Mouse (Mus musculus): ENCODE measurements around the gene Tmem179b. TPM values are rescaled to one million over a fixed set of nuclear protein-coding genes. Genes with fewer than 3 reads are reported as not detected.
A peak's percentile ranks its signal among the peaks of the same experiment; 100 is the strongest.
"Not testable (repeated sequence)": the region's sequence is repeated elsewhere in the genome, so short reads cannot be mapped to it uniquely, and the experiment has no call there.

Gene Tmem179b
- polyA plus RNA-seq, 1 experiment = 105 TPM

DNA sequence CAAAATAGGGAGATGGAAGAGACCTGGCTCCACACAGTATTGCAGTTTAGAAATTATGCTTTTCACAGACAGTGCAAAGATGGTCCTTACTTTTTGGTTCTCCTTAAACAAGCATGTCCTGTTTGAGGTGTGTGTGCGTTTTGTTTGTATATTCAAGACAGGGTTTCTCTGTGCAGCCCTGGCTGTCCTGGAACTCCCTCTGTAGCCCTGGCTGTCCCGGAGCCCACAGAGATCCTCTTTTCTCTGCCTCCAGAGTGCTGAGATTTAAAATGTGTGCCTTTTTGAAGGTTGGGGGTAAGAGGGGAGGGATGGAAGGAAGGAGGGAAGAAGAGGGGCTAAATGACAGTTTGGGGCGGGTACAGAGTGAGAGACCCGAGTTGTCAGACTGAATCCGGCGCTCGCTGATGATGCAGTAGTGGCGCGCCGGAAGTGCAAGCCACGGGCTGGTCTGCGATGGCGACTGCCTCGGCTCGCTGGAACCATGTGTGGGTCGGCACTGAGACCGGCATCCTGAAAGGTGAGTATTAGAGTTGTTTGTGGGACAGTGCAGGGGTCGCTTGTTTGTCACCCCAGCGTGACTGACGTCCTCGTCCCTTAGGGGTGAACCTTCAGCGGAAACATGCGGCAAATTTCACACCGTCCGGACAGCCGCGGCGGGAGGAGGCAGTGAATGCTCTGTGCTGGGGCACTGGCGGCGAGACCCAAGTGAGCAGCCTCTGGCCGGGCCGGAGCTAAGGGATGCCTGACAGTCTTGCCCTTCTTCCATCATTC is 38.7 kb downstream of the Tmem179b start, which contains the start of gene Wdr74:
Wdr74 (plus strand) TSS at position 439 of the 771 bp plus-strand sequence.
- TF ChIP-seq POLR2A (IDR thresholded peaks at IDR 0.05; ENCODE audit: low read depth, low read length) = peak; percentile 72
- TF ChIP-seq CTCF (conservative IDR thresholded peaks at IDR 0.05; ENCODE audit: insufficient read depth, insufficient read length, low read depth, low read length) = no peak
- Histone ChIP-seq H3K4me3 (ENCODE audit: insufficient read depth, low read depth, low read length) (peak within 1 kb of the TSS; percentile 94), H3K27me3 (replicated peaks; ENCODE audit: control insufficient read depth, insufficient read depth, low read length) (no peaks in the 10 kb centered on the region), H3K27ac (ENCODE audit: insufficient read depth, low read depth, low read length) (peak within 1 kb of the TSS; percentile 70), H3K36me3 (ENCODE audit: control insufficient read depth, insufficient read depth, low read length) (no peaks in the 10 kb centered on the region), H3K4me1 (ENCODE audit: control insufficient read depth, insufficient read depth, low read length) (peaks cover 4% of the 10 kb centered on the region; the same call in 1 of the 2 replicates)
- peak; percentile 96 for DNase-seq
- under 1% methylated on average over 32 of the region's 32 CpGs for whole genome bisulfite sequencing

DNA sequence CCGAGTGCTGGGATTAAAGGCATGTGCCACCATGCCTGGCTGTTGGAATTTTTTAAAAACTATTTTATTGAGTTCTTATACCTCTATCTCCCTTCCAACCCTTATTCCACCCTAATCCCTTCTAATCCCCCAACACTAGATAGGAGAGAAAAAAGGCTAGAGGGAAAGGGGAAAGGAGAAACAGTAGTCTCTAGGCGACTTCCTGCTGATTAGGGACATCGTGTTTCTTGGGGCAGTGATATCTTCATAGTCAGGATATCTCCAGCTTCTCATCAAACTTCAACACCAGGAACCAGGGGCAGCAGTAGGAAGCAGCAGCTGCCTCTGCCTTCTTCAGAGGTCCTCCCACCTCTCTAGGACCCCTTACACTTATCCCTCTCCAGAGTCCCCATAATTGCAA is 39.9 kb downstream of the Tmem179b start:
- no peaks in the 10 kb centered on the region for H3K36me3 ChIP-seq (ENCODE audit: control insufficient read depth, insufficient read depth, low read length)
- H3K4me3 ChIP-seq (ENCODE audit: insufficient read depth, low read depth, low read length) = no peak overlapping the region
- H3K27ac ChIP-seq (ENCODE audit: insufficient read depth, low read depth, low read length) = no peak overlapping the region
- no peaks in the 10 kb centered on the region for H3K27me3 ChIP-seq (replicated peaks; ENCODE audit: control insufficient read depth, insufficient read depth, low read length)
- H3K4me1 ChIP-seq (ENCODE audit: control insufficient read depth, insufficient read depth, low read length) = no peaks in the 10 kb centered on the region; the same call in 1 of the 2 replicates
- WGBS = 87% methylated on average over 3 of the region's 3 CpGs
- DNase-seq = no peak
- no peak for TF ChIP-seq CTCF (conservative IDR thresholded peaks at IDR 0.05; ENCODE audit: insufficient read depth, insufficient read length, low read depth, low read length)
- no peak for TF ChIP-seq POLR2A (IDR thresholded peaks at IDR 0.05; ENCODE audit: low read depth, low read length)

DNA sequence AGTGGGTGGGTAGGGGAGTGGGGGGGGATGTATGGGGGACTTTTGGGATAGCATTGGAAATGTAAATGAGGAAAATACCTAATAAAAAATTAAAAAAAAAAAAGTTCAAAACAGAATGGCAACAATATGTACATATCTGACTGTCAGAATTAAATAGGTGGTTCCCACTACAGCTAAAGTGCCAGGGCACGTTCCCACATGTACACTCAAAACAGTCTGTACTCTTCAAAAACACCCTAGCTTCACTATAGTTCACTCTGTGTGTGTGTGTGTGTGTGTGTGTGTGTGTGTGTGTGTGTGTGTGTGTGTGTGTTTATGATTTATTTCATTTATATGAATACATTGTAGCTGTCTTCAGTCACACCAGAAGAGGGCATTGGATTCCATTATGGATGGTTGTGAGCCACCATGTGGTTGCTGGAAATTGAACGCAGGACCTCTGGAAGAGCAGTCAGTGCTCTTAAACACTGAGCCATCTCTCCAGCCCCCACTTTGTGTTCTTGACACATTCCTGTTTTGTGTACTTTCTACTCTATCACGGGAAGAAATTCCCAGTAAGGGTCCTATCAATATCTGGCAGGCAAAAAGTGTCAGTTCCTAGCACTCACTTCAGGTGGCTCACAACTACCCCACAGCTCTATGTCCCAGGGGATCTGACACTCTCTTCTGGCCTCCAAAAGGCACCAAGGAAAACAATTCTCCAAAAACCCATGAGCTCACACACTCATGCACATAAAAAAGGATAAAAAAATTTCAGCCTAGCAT is 45.8 kb downstream of the Tmem179b start:
- H3K4me3 ChIP-seq (ENCODE audit: insufficient read depth, low read depth, low read length); H3K27me3 ChIP-seq (replicated peaks; ENCODE audit: control insufficient read depth, insufficient read depth, low read length); H3K27ac ChIP-seq (ENCODE audit: insufficient read depth, low read depth, low read length); H3K4me1 ChIP-seq (ENCODE audit: control insufficient read depth, insufficient read depth, low read length); DNase-seq: not testable (repeated sequence)
- 52% methylated on average over 3 of the region's 3 CpGs for WGBS
- peaks cover 19% of the 10 kb centered on the region for H3K36me3 ChIP-seq (ENCODE audit: control insufficient read depth, insufficient read depth, low read length)

DNA sequence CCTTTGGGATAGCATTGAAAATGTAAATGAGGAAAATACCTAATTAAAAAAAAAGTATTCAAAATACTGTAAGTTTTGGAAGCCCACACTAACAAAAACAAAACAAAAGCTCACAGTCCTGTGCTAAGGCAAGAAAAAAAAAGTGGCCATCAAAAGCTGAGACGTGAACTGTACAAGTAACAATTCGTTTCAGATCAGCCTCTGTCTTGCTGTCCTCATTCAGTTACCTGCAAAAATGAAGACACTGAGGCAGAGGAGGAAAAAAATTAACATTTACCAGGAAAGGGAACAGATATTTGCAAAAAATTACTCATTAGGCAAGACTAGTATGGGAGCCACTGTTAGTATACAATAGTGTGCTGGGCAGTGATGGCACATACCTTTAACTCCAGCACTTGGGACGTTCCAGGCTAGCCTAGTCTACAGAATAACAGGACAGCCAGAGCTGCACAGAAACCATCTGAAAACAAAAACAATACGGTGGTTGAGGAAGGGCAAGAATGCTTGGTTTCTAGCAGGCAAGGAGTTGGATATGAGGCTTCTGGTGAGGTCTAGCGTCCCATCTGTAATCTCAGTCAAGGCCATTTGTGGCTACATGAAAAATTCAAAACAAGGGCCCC is 46.7 kb downstream of the Tmem179b start:
- no peak for DNase-seq
- Histone ChIP-seq H3K4me1 (ENCODE audit: control insufficient read depth, insufficient read depth, low read length) (peaks cover 4% of the 10 kb centered on the region; the same call in 1 of the 2 replicates), H3K4me3 (ENCODE audit: insufficient read depth, low read depth, low read length) (no peak overlapping the region), H3K27ac (ENCODE audit: insufficient read depth, low read depth, low read length) (no peak overlapping the region), H3K27me3 (replicated peaks; ENCODE audit: control insufficient read depth, insufficient read depth, low read length) (no peaks in the 10 kb centered on the region), H3K36me3 (ENCODE audit: control insufficient read depth, insufficient read depth, low read length) (peaks cover 19% of the 10 kb centered on the region)
- 35% methylated on average over 5 of the region's 5 CpGs for WGBS
- TF ChIP-seq POLR2A (IDR thresholded peaks at IDR 0.05; ENCODE audit: low read depth, low read length) (no peak), CTCF (conservative IDR thresholded peaks at IDR 0.05; ENCODE audit: insufficient read depth, insufficient read length, low read depth, low read length) (no peak)

DNA sequence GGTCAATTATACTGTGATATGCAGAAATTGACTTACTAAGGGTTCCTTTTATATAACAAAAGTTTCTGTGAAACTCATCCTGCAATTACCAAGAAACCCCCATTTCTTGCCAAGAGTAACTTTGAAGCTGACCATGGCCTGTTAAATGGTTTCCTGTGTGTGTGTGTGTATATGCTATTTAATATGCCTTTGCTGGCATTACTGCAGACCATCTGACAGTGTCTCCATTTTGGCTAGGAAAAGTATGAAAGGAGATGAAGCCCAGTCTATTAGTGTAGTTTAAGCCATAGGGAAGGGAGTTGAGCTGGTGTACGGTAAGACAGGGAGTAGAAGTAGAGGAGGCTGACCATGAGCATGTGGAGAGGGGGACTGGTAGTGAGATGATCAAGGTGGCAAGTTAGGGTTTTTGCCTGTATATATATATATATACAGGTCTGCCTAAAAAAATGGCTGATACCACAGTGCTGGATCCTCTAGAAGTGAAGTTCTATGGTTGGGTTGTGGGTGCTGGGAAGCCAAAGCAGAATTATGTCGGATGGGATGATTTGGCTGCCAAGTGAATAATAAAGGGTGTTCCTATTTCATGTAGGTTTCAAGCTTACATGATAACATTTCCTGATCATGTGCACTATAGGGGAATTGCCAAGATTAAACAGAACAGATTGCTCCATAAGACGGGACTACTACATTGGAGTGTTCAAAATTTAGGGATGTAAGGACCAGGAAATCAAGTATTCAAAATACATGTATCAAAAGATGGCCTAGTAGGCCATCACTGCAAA is 47.5 kb downstream of the Tmem179b start:
- WGBS = 75% methylated on average over 3 of the region's 3 CpGs
- no peaks in the 10 kb centered on the region for H3K27me3 ChIP-seq (replicated peaks; ENCODE audit: control insufficient read depth, insufficient read depth, low read length)
- H3K4me1 ChIP-seq (ENCODE audit: control insufficient read depth, insufficient read depth, low read length) = peaks cover 4% of the 10 kb centered on the region; the same call in 1 of the 2 replicates
- no peak for DNase-seq
- peaks cover 19% of the 10 kb centered on the region for H3K36me3 ChIP-seq (ENCODE audit: control insufficient read depth, insufficient read depth, low read length)
- no peak overlapping the region for H3K4me3 ChIP-seq (ENCODE audit: insufficient read depth, low read depth, low read length)
- TF ChIP-seq POLR2A (IDR thresholded peaks at IDR 0.05; ENCODE audit: low read depth, low read length) (no peak), CTCF (conservative IDR thresholded peaks at IDR 0.05; ENCODE audit: insufficient read depth, insufficient read length, low read depth, low read length) (no peak)
- H3K27ac ChIP-seq (ENCODE audit: insufficient read depth, low read depth, low read length) = no peak overlapping the region

DNA sequence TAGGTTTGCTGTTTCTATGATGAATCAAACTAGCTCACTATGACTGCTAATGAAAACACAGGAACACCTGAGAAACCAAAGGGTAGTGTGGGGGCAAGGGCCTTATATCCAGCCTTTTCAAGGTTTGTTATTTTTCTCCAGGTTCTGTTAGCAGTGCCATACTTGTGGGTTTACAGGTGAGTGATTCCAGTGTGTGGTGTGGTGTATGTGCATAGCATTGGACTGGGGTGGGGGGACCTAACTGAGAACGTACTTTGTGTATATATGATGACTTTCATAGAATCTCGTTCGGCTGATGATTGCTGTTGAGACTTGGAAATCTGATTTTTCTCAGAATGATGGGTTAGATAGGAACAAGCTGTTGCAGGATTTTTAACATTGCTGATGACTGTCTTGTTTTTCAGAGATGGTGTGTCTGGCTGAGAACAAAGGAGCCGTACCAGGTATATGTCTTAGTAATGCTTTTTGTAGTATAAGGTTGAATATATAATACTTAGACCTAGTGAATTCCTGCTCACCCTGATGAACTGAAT is 49.1 kb downstream of the Tmem179b start:
- WGBS = 54% methylated on average over 4 of the region's 4 CpGs
- Histone ChIP-seq H3K27me3 (replicated peaks; ENCODE audit: control insufficient read depth, insufficient read depth, low read length) (no peaks in the 10 kb centered on the region), H3K4me1 (ENCODE audit: control insufficient read depth, insufficient read depth, low read length) (peaks cover 4% of the 10 kb centered on the region; the same call in 1 of the 2 replicates), H3K27ac (ENCODE audit: insufficient read depth, low read depth, low read length) (no peak overlapping the region), H3K36me3 (ENCODE audit: control insufficient read depth, insufficient read depth, low read length) (peaks cover 19% of the 10 kb centered on the region), H3K4me3 (ENCODE audit: insufficient read depth, low read depth, low read length) (no peak overlapping the region)
- no peak for DNase-seq
- TF ChIP-seq CTCF (conservative IDR thresholded peaks at IDR 0.05; ENCODE audit: insufficient read depth, insufficient read length, low read depth, low read length) (no peak), POLR2A (IDR thresholded peaks at IDR 0.05; ENCODE audit: low read depth, low read length) (no peak)
